Mouse (Mus musculus): ENCODE measurements around the gene 4931417E11Rik. TPM values are rescaled to one million over a fixed set of nuclear protein-coding genes. Genes with fewer than 3 reads are reported as not detected.

The 4931417E11Rik gene
- not detected in 4 replicates for total RNA-seq (2023)

DNA sequence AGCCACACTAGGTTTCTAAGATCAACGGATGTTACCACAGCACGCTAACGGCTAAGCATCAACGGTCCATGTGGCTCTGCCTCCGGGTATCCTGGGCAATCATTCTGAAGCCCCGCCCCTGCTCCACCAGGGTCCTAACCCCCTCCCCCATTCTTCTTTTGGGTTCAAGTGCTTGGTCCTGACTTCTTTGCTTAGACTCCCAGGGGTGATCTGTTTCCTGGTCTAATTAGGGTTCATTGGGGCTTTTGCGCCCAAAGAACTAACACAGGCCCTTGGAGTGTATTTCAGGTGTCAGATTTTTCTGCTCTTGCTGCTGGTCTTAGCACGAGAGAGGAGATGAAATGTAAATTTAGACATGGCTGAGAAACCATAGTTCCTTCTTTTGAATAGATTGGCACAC, at the start of gene 4931417E11Rik:
TSS of gene 4931417E11Rik (minus strand) at position 101 of the 400 bp plus-strand sequence.

Other genes starting within 250 kb of the 4931417E11Rik start
- 0.15 to 0.22 TPM (median 0.21 TPM) in 4 replicates for gene Dnah6, start 248.0 kb downstream of the 4931417E11Rik start, total RNA-seq (2023)
- 44.6 to 61.3 TPM (median 50.1 TPM) in 4 replicates for gene Suclg1, start 221.3 kb downstream of the 4931417E11Rik start, total RNA-seq (2023)